Mouse (Mus musculus) right cerebral cortex, postnatal 4 days (tissue): Measurements from ENCODE around the gene Sema5b.

ENCODE experiments used
- DNase-seq: peaks from one replicate; pipeline ENCODE4 v3.0.0-alpha.2; 2022

Sema5b gene

GRCm38 (mm10) chr16:35648862-35649261 is 107.9 kb downstream of the Sema5b start:
- DNase-seq, result no peak

DNA sequence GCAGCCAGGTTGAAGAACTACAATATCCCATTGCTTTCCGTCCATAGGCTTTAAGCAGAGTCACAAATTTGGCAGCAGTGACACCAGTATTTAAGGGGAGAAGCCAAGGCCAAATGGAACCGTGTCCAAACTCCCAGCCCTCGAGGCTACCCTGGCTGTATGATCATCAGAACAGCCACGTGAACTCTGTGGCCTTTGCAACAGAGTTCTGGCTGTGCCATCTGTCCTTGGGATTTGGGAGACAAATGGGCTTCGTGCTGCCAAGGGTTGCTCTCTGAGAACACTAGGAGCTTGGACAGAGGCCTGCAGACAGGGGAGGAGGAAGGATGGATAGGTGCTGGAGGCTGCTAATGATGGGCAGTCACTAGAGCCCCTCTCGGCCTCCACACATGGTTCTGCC is 111.3 kb downstream of the Sema5b start:
- no peak for DNase-seq

DNA sequence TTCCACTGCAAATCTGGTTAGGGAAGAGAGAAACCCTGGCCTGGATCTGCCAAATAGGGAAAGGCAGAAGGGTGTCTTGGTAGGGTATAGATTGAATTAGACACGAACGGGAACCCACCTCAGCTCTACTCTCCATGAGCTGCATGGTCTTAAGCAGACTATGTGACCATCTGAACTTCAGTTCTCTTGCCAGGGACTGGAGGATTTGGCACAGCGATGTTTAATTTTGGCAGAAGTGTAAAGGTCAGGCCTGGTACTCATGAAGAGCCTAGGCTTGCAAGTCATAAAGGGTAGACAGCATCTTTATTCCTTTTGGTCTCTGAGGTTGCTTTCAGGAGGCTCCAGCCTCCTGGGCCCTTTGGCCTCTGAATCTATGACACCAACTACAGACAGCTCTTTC is 111.8 kb downstream of the Sema5b start:
- no peak for DNase-seq

DNA sequence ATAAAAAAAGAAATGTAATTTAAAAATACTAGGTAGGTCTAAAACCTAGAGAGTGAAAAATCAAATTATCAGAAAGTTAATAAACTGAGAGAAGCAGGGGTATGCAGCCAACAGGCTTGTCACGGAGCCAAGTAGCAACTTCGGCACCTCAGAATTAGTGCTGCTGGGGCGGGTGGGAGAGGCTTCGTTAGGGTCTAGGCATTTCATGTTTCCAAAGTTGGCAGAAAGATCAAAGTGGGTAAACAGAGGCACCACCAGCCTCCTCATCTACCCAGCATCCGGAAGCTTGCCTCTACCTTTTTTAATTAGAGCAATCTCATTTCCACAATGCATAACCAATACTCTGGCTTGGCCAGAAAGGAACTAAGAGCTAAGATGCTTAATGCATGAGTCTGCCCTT is 113.0 kb downstream of the Sema5b start:
- no peak for DNase-seq

DNA sequence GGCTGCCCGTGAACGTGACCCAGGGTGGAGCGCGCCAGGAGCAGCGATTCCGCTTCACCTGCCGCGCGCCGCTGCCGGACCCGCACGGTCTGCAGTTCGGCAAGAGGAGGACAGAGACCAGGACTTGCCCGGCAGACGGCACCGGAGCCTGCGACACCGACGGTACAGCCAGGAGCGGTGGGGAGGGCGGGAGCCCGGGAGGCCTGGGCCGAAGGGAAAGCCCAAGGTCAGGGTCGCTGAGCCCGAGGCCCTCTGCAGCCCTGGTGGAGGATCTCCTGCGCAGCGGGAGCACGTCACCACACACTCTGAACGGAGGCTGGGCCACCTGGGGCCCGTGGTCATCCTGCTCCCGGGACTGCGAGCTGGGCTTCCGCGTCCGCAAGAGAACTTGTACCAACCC is 119.3 kb downstream of the Sema5b start:
- no peak for DNase-seq

GRCm38 (mm10) chr16:35663831-35664414 is 123.0 kb downstream of the Sema5b start:
- no peak for DNase-seq

GRCm38 (mm10) chr16:35664847-35665246 is 123.9 kb downstream of the Sema5b start:
- no peak for DNase-seq

DNA sequence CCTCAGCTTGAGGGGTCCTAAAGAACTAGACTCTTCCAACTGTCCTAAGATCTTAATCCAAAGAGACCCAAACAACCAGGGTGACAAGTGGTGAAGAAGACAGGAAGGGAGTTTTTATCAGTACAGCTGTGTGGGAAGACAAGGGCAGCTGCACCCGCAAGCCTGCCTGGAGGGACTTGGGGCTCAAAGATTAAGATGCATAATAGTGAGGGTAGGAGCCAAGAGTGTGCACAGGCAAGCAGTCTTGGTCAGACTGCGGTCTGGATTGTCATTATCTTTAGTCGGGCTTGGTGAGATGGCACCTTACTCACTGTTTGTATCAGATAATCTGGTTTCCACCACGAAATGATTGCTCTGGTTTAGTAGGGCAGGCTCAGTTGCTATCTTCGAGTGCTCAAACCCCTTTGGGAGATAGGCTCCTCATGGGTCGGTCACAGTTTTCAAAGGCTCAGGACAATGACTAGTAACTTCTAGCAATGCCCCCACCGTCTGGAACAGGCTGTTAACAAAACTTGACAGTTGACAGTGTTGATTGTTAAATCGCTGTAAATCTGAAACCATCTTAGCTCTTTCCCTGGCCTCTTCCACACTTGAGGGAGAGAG is 136.7 kb downstream of the Sema5b start:
- DNase-seq, result no peak

GRCm38 (mm10) chr16:35678476-35678875 is 137.5 kb downstream of the Sema5b start:
- DNase-seq, result no peak

GRCm38 (mm10) chr16:35681327-35682108 is 140.6 kb downstream of the Sema5b start:
- DNase-seq, result no peak

DNA sequence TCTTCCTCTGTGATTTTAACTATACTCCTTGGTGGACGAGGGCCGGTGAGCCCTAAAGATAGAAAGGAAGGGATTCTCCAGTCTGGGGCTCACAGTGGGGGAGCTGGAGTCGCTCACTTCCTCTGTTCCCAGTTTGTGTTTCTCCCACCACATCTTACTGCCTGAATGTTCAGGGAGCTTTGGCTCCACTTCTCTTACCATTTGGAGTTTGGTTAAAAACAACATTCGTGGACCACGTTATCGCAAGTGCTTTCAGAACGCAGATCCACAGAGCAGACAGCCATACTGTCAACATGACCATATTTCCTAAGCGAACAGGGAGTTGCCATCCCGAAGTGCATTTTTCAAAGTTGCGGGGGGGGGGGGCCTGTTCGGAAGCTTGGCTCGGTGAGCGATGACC is 144.1 kb downstream of the Sema5b start:
- DNase-seq, result no peak

GRCm38 (mm10) chr16:35686491-35686890 is 145.5 kb downstream of the Sema5b start:
- DNase-seq, result peak; percentile 52

- no peak for DNase-seq
Measured at GRCm38 (mm10) chr16:35691606-35692005, 150.7 kb downstream of the Sema5b start.

GRCm38 (mm10) chr16:35694250-35694846 is 153.4 kb downstream of the Sema5b start:
- DNase-seq, result no peak

- DNase-seq, result no peak
Measured at GRCm38 (mm10) chr16:35696103-35696502, 155.2 kb downstream of the Sema5b start.

DNA sequence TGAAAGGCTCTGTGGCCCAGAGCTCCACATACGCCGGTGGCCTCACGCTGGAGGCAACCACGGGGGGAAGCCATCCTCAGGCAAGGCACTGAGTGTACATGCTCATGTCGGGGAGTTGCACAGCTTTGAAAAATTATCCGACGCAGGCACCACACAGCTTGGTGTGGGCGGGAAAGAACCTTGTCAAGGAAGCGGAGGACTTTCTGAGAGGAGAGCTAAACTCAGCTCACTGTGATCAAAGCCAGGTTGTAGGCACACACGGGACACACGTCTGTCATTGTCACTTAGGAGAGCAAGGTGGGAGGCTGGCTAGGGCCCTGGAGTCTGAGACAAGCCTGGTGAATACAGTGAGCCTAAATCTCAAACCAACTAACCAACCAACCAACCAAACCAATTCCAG is 160.9 kb downstream of the Sema5b start:
- no peak for DNase-seq

DNA sequence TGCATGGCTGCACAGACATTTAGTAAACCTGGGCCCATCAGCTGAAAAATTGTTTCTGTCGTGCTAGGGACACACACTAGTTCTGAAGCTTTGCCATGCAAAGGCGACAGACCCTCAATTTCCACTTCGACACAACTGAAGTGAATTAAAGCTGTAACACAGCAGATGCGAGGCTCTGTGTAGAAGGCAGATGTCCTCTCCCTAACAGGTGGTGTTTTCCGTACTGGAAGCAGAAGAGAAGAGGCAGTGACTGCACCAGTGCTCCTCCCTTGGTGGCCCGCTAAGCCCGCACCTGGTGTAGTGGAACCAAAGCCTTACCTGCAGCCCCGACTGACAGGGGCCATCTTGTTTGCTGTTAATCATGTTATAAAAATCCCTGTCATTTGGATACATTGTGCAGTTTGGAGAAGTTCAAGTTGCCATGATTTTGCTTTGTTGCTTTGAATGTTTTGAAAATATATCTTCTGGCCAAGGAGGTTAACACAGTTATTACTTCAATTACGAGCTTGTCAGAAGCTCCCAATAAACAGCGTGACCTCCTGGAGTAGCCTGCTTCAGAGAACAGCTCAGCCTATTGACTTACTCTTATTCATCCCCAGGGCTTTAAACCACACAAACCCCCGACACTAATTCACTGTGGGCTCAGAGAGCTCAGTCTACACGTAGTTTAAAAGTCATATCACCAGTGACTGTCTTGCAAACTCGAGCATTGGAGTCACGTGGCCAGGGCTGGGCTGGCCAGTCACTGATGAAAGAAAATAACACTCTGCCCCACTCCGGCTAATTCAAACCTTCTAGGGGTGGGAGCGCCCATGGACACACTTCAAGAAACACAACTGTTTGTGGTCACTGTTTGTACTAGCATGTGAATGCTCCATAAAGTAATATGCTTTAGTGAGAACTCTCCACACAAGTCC is 163.1 kb downstream of the Sema5b start:
- DNase-seq, result no peak

DNA sequence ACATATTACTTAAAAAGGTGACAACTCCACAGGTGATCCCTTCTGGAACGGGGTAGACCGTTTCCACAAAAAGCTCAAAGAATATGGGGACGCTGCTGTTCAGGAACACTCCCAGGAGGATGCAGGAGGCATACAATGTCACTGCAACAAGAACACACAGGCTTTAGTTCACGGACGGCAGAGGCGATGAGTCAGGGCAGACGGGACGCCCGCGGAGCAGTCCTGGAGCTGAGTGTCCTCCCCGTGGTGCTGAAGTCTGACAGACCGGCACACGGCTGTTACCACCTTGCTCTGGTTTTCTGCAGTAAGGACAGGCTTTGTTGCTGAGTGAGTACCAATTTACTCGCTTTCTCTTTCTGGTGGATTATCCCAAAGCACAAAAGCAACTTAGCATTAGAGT is 163.9 kb downstream of the Sema5b start:
- no peak for DNase-seq

DNA sequence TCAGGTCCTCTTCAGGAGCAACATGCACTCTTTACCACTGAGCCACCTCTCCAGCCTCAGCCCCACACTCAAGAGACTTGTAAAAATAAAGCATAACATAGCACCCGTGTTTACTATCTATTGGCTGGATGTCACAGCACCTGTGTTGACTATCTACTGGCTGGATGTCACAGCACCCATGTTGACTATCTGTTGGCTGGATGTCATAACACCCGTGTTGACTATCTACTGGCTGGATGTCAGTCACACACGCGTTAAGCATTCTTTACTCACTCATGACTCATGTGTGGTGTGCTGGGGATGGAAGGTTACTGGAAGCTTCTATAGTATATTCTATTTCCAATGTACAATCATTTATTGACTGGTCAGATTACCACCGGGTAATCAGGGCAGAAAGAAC is 166.1 kb downstream of the Sema5b start:
- no peak for DNase-seq

DNA sequence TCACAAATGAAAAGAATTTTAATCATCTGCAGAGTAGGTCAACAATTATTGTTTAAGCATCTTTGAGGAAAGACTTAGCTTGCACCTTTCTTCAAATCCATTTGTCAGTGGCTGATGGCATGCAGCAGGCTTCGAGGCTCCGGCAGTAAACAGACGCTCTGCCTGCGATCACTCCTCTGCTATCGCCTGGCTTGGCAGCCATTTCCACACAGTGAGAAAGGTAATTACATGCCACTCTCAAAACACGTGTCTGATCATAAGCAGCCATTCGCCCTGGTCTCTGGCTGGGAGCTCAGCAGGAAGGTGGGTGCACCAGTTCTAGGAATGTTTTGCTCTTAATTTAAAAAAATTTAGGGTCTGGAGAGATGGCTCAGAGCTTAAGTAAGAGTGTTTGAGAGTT is 170.1 kb downstream of the Sema5b start:
- no peak for DNase-seq

- no peak for DNase-seq
Measured at GRCm38 (mm10) chr16:35713606-35714005, 172.7 kb downstream of the Sema5b start.
